Mouse (Mus musculus) heart, postnatal 0 days (tissue): Measurements from ENCODE around the gene Shc3.

ENCODE experiments used
- CTCF ChIP-seq: IDR thresholded peaks from 2 replicates; pipeline ENCODE4 v1.5.1; 2016; ENCODE audit warnings: antibody characterized with exemption, control low read depth, low read depth
- EP300 ChIP-seq: IDR thresholded peaks from 2 replicates; pipeline ENCODE4 v1.6.1; 2016; ENCODE audit warnings: antibody characterized with exemption, low read depth

DNA sequence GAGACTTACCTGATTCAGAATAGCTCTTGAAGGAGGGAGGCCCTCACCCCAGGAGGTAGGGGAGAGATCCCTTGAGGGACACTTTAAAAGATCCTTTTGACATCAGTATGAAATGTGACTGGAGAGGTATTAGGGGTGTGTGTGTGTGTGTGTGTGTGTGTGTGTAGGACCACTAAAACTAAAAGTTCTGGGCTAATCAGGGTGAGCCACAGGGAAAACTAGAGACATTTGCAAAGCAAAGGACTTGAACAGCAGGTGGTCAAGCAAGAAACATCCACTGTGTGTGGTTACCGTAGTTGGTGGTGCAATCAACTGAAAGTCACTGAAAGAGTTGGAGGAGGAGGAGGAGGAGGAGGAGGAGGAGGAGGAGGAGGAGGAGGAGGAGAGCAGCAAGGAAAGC, 177.0 kb downstream of the Shc3 start:
- TF ChIP-seq EP300, result no peak
- TF ChIP-seq CTCF, result no peak
